Comparison of ENCODE assay signal across 16 mouse cellular contexts in the genomic region with DNA sequence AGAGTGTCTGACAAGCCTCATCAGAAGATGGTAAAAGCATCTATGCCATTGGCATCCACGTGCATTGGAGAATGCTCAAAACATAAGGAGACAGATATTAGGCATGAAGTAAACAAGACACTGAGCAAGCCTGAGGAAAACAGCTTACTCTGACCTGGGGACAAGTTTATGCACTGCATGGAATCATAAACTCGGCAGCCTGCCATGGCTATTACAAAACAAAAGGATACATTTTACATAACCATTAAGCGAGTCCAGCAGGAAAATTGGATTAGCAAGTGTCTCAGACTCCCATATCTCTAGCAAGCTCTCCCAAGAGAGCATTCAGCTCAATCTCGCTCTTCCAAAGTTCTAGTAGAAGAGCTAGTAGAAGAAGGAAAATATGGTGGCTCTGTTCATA. TPM values are rescaled to one million over a fixed set of nuclear protein-coding genes. Genes with fewer than 3 reads are reported as not detected.
"Had no signal": no experiment of that assay in that cellular context is flagged by ENCODE, and none has a peak within 500 bp of the region (broad histone marks: within the 10 kb centered on the region; RNA-seq: fewer than 3 reads in every experiment).

No protein-coding gene starts in this region.

- H3K36me3 ChIP-seq: liver, embryonic 13.5 days; liver, embryonic 15.5 days; midbrain, embryonic 13.5 days; midbrain, embryonic 15.5 days; neural tube, embryonic 12.5 days had no signal

- H3K27me3 ChIP-seq: liver, embryonic 13.5 days; liver, embryonic 15.5 days; midbrain, embryonic 13.5 days; midbrain, embryonic 15.5 days; neural tube, embryonic 12.5 days had no signal

- H3K9me3 ChIP-seq: liver, embryonic 13.5 days; liver, embryonic 15.5 days; midbrain, embryonic 13.5 days; midbrain, embryonic 15.5 days; neural tube, embryonic 12.5 days had no signal

- DNase-seq: liver, embryonic 13.5 days; lung, adult 18-20 months; lung, postnatal 10 days; lung, postnatal 4 days; right cerebral cortex, postnatal 14 days; spleen, adult 18-20 months; thymus, adult 18-20 months; thymus, postnatal 14 days; thymus, postnatal 36 days had no signal

- H3K4me3 ChIP-seq: liver, embryonic 13.5 days; liver, embryonic 15.5 days; midbrain, embryonic 13.5 days; midbrain, embryonic 15.5 days; neural tube, embryonic 12.5 days had no signal

- H3K9ac ChIP-seq: liver, embryonic 13.5 days; liver, embryonic 15.5 days; midbrain, embryonic 13.5 days; midbrain, embryonic 15.5 days; neural tube, embryonic 12.5 days had no signal

- H3K4me1 ChIP-seq: liver, embryonic 13.5 days; liver, embryonic 15.5 days; midbrain, embryonic 13.5 days; midbrain, embryonic 15.5 days; neural tube, embryonic 12.5 days had no signal

- H3K27ac ChIP-seq: liver, embryonic 13.5 days; liver, embryonic 15.5 days; midbrain, embryonic 13.5 days; midbrain, embryonic 15.5 days; neural tube, embryonic 12.5 days had no signal

- H3K4me2 ChIP-seq: liver, embryonic 11.5 days; liver, embryonic 13.5 days; liver, embryonic 15.5 days; midbrain, embryonic 11.5 days; midbrain, embryonic 13.5 days; midbrain, embryonic 15.5 days; neural tube, embryonic 12.5 days had no signal

- ATAC-seq: midbrain, embryonic 13.5 days; midbrain, embryonic 15.5 days had no signal

RNA-seq across cellular contexts. Expression of a gene that starts 19.3 kb away (rescaled TPM):
- total RNA-seq: monocyte, adult 5-6 weeks had no signal
